ENCODE assay signal across 24 mouse cellular contexts in genomic region chr3:149387537-149387936, GRCm38 (mm10).
DNase-seq lines count a peak whose midpoint lies in the region; ATAC-seq lines count a peak whose summit lies in the region.
"Had no signal": no experiment of that assay in that cellular context is flagged by ENCODE, and none has a peak within 500 bp of the region (broad histone marks: within the 10 kb centered on the region; RNA-seq: fewer than 3 reads in every experiment).

No protein-coding gene starts in this region.

- DNase-seq in heart, adult 11 months: peak; percentile 44
- DNase-seq in heart, postnatal 36 days: no peak
- peak; percentile 42 for DNase-seq in ES-CJ7 (ENCODE audit: low read depth, low spot score)
- DNase-seq in embryonic facial prominence, embryonic 10.5 days (ENCODE audit: low spot score): peak; percentile 29
- no peak for DNase-seq in urinary bladder, postnatal 14 days (ENCODE audit: low spot score)
- DNase-seq in frontal cortex, postnatal 14 days (ENCODE audit: low spot score in 2 of 2): no peak
- no peak for DNase-seq in spleen, postnatal 4 days (ENCODE audit: low spot score in 2 of 2)
- DNase-seq: cerebellum, adult 8-10 months; gastrocnemius, postnatal 14 days; heart, postnatal 10 days; kidney, postnatal 36 days; layer of hippocampus, adult 9-11 months; lung, adult 18-20 months; lung, postnatal 36 days; retina, postnatal 1 day; right cerebral cortex, postnatal 4 days; thymus, postnatal 36 days had no signal

- no peaks in the 10 kb centered on the region for H3K27me3 ChIP-seq in embryonic facial prominence, embryonic 10.5 days (replicated peaks; ENCODE audit: low read depth, poor library complexity, severe bottlenecking)
- H3K27me3 ChIP-seq: forebrain, embryonic 12.5 days; hindbrain, embryonic 13.5 days had no signal

- H3K36me3 ChIP-seq in embryonic facial prominence, embryonic 10.5 days (replicated peaks): no peaks in the 10 kb centered on the region
- H3K36me3 ChIP-seq: forebrain, embryonic 12.5 days; heart, embryonic 10.5 days; hindbrain, embryonic 13.5 days; midbrain, embryonic 10.5 days had no signal

- peaks cover 6% of the 10 kb centered on the region; the same call in 1 of the 2 replicates for H3K4me1 ChIP-seq in embryonic facial prominence, embryonic 10.5 days
- H3K4me1 ChIP-seq: forebrain, embryonic 12.5 days had no signal

- intact Hi-C loops in heart, postnatal 36 days (cut with DNase I): no loop called here

- peak overlapping the region; percentile 10; the same call in 1 of the 2 replicates for H3K27ac ChIP-seq in embryonic facial prominence, embryonic 10.5 days (replicated peaks)
- H3K27ac ChIP-seq: forebrain, embryonic 12.5 days; heart, embryonic 10.5 days; hindbrain, embryonic 13.5 days; midbrain, embryonic 10.5 days had no signal

- 0 out of 2 replicates have a peak, but pooled peaks have one; percentile 34 for ATAC-seq in megakaryocyte, adult 5-6 weeks (ENCODE audit: poor library complexity, severe bottlenecking)
- ATAC-seq: CD4-positive, CD25-positive, alpha-beta regulatory T cell, adult 4 months; intestine, postnatal 0 days had no signal

- WGBS in embryonic facial prominence, embryonic 10.5 days: 27% methylated on average over 3 of the region's 3 CpGs

- no peaks in the 10 kb centered on the region for H3K9me3 ChIP-seq in embryonic facial prominence, embryonic 10.5 days
- H3K9me3 ChIP-seq: forebrain, embryonic 12.5 days; heart, embryonic 10.5 days; hindbrain, embryonic 13.5 days; midbrain, embryonic 10.5 days had no signal

- no peak overlapping the region for H3K4me3 ChIP-seq in embryonic facial prominence, embryonic 10.5 days
- H3K4me3 ChIP-seq: forebrain, embryonic 12.5 days; heart, embryonic 10.5 days; hindbrain, embryonic 13.5 days; midbrain, embryonic 10.5 days had no signal

Comparison
In these comparisons a context has a peak if more than half of its experiments do, and no peak if none do; other contexts are left out.
1. DNase-seq: peak in heart, adult 11 months (single experiment), ES-CJ7 (single experiment) and embryonic facial prominence, embryonic 10.5 days (single experiment); none in heart, postnatal 36 days (0 of 2), urinary bladder, postnatal 14 days (single experiment), frontal cortex, postnatal 14 days (0 of 2) and spleen, postnatal 4 days (0 of 2).